Mouse (Mus musculus) layer of hippocampus, adult 2 months (tissue): ENCODE results near the gene Olfr449. TPM values are rescaled to one million over a fixed set of nuclear protein-coding genes. Genes with fewer than 3 reads are reported as not detected.

Experiments
- DNase-seq, 2 experiments: peaks; one replicate each; pipeline ENCODE4 v3.0.0; 2022; ENCODE audit warnings: low spot score in 2 of 2
- H3K27ac ChIP-seq: fragments of 200-600 bp; 2 replicates; pipeline ENCODE4 v1.8.1; 2022
- H3K4me3 ChIP-seq: fragments of 200-600 bp; 2 replicates; pipeline ENCODE4 v1.8.1; 2022; ENCODE audit warnings: mild to moderate bottlenecking
- CTCF ChIP-seq: fragments of 200-600 bp; conservative IDR thresholded peaks from 2 replicates; pipeline ENCODE4 v1.8.1; 2022; ENCODE audit warnings: antibody characterized with exemption, mild to moderate bottlenecking, moderate library complexity
- long read RNA-seq, 2 experiments: library from polyadenylated mRNA; stranded (forward); transcript quantifications; one replicate each; pipeline ENCODE4 v2.0.0; 2021; ENCODE audit warnings: borderline mapping rate in 2 of 2
- total RNA-seq, 2 experiments: library from RNA; stranded (reverse); gene quantifications; 2 replicates each; pipeline ENCODE4 v1.2.3; 2021

The Olfr449 gene
- not detected for total RNA-seq
- long read RNA-seq, experiment 1 = 0 reads
- long read RNA-seq, experiment 2 = 0 reads

DNA sequence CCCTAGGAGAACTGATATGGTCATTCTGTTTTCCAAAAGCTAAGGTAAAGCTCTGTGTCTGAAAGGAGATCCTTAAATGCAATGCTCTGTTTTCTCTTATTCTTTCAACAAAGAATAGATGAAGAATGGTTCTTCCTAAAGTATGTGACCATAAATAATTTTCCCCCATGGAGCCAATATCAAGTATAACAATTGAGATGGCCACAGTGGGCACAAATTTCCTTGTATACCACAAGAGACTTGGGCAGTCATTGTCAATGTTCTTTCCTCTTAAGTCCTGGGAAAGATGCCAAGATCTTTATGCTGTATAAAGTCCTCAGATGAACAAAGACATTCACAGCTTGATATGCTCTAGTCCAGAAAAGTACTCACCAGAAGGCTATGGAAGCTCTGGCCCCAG, at the start of gene Olfr449:
Gene Olfr449 (plus strand): TSS at position 301 of the 400 bp plus-strand sequence.
- TF ChIP-seq CTCF = no peak
- DNase-seq = no peak
- no peak within 1 kb of the TSS for H3K27ac ChIP-seq
- no peak within 1 kb of the TSS for H3K4me3 ChIP-seq

DNA sequence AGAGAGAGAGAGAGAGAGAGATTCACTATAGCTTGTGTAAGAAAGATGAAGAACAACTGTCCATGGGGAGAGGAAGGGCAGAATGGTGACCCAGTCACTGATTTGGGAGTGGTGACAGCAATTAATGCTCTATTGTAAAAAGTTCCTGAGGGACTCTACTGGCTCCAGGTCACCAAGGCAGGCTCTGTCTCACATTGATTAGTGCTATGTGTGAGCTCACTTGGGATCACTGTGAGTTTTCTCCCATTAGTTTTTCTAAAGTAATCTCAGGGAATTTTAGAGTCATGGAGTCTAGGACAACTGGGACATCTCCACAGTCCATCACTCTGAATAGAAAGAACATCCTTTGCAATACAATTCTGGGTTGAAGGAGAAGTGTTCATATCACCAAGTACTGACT, 49.4 kb upstream of the Olfr449 start, which contains the start of gene Olfr452:
Gene Olfr452 (plus strand): TSS at position 301 of the 400 bp plus-strand sequence.
- H3K4me3 ChIP-seq = no peak within 1 kb of the TSS
- H3K27ac ChIP-seq = no peak within 1 kb of the TSS
- DNase-seq = no peak
- TF ChIP-seq CTCF = no peak

DNA sequence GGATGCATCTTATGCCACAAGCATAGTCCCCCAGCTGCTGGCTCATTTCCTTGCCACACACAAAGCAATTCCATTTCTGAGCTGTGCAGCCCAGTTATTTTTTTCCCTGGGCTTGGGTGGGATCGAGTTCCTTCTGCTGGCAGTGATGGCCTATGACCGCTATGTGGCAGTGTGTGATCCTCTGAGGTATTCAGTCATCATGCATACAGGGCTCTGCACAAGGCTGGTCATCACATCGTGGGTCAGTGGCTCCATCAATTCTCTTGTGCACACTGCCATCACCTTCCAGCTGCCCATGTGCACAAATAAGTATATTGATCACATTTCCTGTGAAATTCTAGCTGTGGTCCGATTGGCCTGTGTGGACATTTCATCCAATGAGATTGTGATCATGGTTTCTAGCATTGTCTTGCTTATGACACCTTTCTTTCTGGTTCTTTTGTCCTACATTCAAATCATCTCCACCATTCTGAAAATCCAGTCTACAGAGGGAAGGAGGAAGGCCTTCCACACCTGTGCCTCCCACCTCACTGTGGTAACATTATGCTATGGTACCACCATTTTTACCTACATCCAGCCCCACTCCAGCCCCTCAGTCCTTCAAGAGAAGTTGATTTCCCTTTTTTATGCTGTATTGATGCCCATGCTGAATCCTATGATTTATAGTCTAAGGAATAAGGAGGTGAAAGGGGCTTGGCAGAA, 43.8 kb upstream of the Olfr449 start:
- no peak for DNase-seq
- TF ChIP-seq CTCF = peak; percentile 44
- Histone ChIP-seq H3K4me3 (no peak overlapping the region), H3K27ac (no peak overlapping the region)

DNA sequence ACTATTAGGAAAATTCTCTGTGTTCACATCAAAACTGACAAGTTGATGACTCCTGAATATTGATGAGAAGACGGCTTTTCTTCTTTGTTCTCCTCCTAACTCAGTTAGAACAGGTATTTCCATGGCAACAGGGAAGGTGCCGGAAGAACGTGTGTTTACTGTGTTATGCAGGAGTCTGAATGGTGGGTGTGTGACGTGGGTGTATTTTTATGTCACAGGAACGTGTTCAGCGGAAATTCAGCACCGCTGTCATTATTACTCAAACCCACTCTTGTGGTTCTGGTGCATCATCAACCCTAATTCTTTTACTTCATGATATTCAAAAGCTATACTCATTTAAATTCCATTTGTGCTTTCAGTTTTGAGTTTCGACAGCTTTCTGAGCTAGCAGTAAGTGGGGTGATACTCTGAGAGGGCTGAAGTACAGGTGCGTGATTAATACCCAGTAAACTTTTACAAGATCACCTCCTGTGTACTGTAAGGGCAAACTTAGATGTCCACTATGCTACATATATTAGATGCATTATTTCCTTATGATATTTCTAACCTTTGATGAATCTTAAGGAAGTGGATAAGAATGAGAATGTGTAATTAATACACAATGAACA, 43.1 kb upstream of the Olfr449 start:
- H3K4me3 ChIP-seq = no peak overlapping the region
- DNase-seq = no peak
- no peak for TF ChIP-seq CTCF
- no peak overlapping the region for H3K27ac ChIP-seq

DNA sequence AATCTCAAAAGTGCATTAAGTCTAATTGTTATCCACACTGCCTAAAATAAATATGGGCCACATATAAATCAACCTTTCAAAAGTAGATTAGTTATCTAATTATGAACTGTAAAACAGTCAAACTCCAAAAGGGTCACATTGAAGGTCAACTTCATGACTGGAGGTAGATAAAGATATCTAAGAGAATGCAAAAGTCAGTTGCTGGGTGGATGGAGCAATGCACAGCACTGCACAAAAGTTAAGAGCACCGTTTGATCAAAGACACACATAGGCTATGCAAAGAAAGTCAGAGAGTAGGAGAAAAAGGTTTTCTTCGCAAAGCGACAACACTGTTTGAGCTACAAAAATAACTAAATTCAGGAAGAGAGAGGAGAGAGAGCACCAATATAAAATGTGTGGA, 39.2 kb upstream of the Olfr449 start:
- no peak overlapping the region for H3K27ac ChIP-seq
- no peak for TF ChIP-seq CTCF
- DNase-seq = no peak
- no peak overlapping the region for H3K4me3 ChIP-seq

DNA sequence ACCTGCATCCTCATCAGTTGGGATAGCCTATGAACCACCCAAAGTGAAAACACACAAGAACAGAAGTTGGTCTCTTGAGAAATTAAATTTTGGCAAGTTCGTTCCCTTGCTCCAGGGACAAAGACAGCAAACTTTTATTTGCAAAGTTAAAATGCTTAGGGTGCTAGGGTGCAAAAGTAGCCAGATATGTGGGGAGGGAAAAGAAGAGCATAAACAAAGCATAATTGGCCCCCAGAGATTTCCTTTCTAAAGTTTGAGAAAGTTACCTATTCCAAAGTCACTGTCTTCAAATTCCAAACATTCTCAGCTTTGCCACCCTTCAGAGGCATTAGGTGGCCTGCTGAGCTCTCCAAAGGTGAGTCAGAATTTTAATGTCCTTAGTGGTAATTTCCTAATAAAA, 22.5 kb upstream of the Olfr449 start, which contains the start of gene Olfr450:
Gene Olfr450 (plus strand): TSS at position 301 of the 400 bp plus-strand sequence.
- TF ChIP-seq CTCF = no peak
- no peak for DNase-seq
- no peak within 1 kb of the TSS for H3K4me3 ChIP-seq
- H3K27ac ChIP-seq = no peak within 1 kb of the TSS

DNA sequence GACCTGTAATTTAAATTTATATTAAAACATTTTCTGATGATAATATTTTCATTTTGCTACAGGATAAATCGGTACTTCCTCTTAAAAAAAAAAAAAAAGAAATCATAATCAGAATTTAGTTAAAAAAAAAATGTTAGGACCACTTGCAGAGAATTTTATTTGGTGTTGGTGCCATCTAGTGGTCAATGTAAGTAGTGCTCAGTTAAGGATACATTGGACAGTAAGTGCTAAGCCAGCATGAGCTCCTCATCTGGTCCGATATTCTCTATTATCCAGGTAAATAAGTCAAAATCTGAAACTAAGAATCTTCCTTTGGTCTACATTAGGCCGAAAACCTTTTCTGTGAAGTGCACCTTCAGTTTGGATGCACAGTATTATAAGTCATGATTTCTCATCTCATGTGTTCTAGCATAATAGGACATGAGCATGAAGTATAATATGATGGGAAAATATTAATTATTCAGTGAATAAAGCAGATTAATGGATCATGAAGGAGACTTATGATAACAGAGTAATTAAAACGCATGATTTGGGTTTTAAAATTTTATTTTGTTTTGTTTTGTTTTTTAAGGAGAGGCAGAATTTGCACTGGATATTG, 26.1 kb downstream of the Olfr449 start:
- no peak overlapping the region for H3K4me3 ChIP-seq
- no peak overlapping the region for H3K27ac ChIP-seq
- peak; percentile 84 for TF ChIP-seq CTCF
- peak; percentile 50 to 74 for DNase-seq

- no peak for TF ChIP-seq CTCF
- DNase-seq = no peak
- no peak overlapping the region for H3K27ac ChIP-seq
- no peak overlapping the region for H3K4me3 ChIP-seq
Observed at GRCm38 (mm10) chr6:42869695-42870094, 35.5 kb downstream of the Olfr449 start.

GRCm38 (mm10) chr6:42876323-42876722, 42.1 kb downstream of the Olfr449 start:
- Histone ChIP-seq H3K4me3 (no peak overlapping the region), H3K27ac (no peak overlapping the region)
- no peak for TF ChIP-seq CTCF
- DNase-seq = peak; percentile 8 to 9

Other genes starting within 250 kb of the Olfr449 start
- not detected for gene Tcaf3, start 236.7 kb upstream of the Olfr449 start, total RNA-seq
- gene Tcaf2, start 189.1 kb upstream of the Olfr449 start, total RNA-seq = under 1 TPM; 0.49 to 0.87 TPM
- gene Tcaf1, start 124.3 kb upstream of the Olfr449 start, total RNA-seq = 100 to 1,000 TPM; 215 to 221 TPM
- gene Olfr453, start 95.0 kb upstream of the Olfr449 start, total RNA-seq = not detected
- gene Olfr38, start 78.0 kb upstream of the Olfr449 start, total RNA-seq = not detected
- not detected for gene Olfr452, start 49.3 kb upstream of the Olfr449 start, total RNA-seq
- gene Olfr450, start 22.4 kb upstream of the Olfr449 start, total RNA-seq = not detected
- not detected for gene Olfr448, start 56.1 kb downstream of the Olfr449 start, total RNA-seq
- gene Olfr447, start 74.5 kb downstream of the Olfr449 start, total RNA-seq = not detected
- gene Olfr446, start 87.0 kb downstream of the Olfr449 start, total RNA-seq = not detected
- not detected for gene Olfr444, start 114.7 kb downstream of the Olfr449 start, total RNA-seq